Mouse (Mus musculus) neural tube, embryonic 11.5 days (tissue): ENCODE data around the gene Kdm2b. TPM values are rescaled to one million over a fixed set of nuclear protein-coding genes. Genes with fewer than 3 reads are reported as not detected.

Source experiments
- ATAC-seq: fragments of 200-750 bp; cut with Nextera tagmentation; 2 replicates; pipeline ENCODE4 v1.8.0; 2017; ENCODE audit warnings: moderate number of reproducible peaks, mild to moderate bottlenecking, moderate TSS enrichment, moderate library complexity; ENCODE audit not compliant: insufficient read depth, low FRiP score, low TSS enrichment
- DNase-seq: peaks from one replicate; pipeline ENCODE4 v3.0.0-alpha.2; 2015; ENCODE audit warnings: low spot score
- H3K27ac ChIP-seq: fragments of 300-500 bp; sonication (generic); 2 replicates; pipeline ENCODE4 v1.5.1; 2014; ENCODE audit warnings: low read depth, mild to moderate bottlenecking, low read length
- H3K27me3 ChIP-seq: fragments of 300-500 bp; sonication (generic); 2 replicates; pipeline ENCODE4 v1.6.1; 2014; ENCODE audit warnings: mild to moderate bottlenecking, low read length, mixed read lengths; ENCODE audit not compliant: control insufficient read depth, insufficient read depth
- H3K36me3 ChIP-seq: fragments of 300-500 bp; sonication (generic); 2 replicates; pipeline ENCODE4 v1.6.1; 2014; ENCODE audit warnings: mild to moderate bottlenecking, low read length, moderate library complexity, mixed read lengths; ENCODE audit not compliant: control insufficient read depth, insufficient read depth
- H3K4me1 ChIP-seq: fragments of 300-500 bp; sonication (generic); 2 replicates; pipeline ENCODE4 v1.6.1; 2014; ENCODE audit warnings: low read length, mixed read lengths; ENCODE audit not compliant: control insufficient read depth, insufficient read depth
- H3K4me2 ChIP-seq: fragments of 300-500 bp; sonication (generic); 2 replicates; pipeline ENCODE4 v1.6.1; 2014; ENCODE audit warnings: low read depth, mild to moderate bottlenecking, moderate library complexity
- H3K4me3 ChIP-seq: fragments of 300-500 bp; sonication (generic); 2 replicates; pipeline ENCODE4 v1.5.1; 2014; ENCODE audit warnings: low read depth, low read length
- H3K9ac ChIP-seq: fragments of 300-500 bp; sonication (generic); 2 replicates; pipeline ENCODE4 v1.6.1; 2014; ENCODE audit warnings: mild to moderate bottlenecking, low read length
- H3K9me3 ChIP-seq: fragments of 300-500 bp; sonication (generic); 2 replicates; pipeline ENCODE4 v1.6.1; 2016; ENCODE audit warnings: low read length; ENCODE audit not compliant: control insufficient read depth
- WGBS: fragments of 180-500 bp; shearing (Covaris S2); extraction: QIAGEN DNeasy Blood & Tissue Kit; methylation state at CpG from one replicate; pipeline ENCODE4 v1.1.7; 2014; 5-methylcytosine and 5-hydroxymethylcytosine counted together
- polyA plus RNA-seq: library from polyadenylated mRNA; unstranded; fragments of >200 nt; fragmentation: Nextera tagmentation; extraction: Ambion mirVana; gene quantifications from 2 replicates; pipeline ENCODE4 v1.2.1, GENCODE M21; 2014

Gene Kdm2b
- polyA plus RNA-seq, 1 experiment from 2014 or later: 70.3 TPM

- Histone ChIP-seq H3K4me3 (no peak overlapping the region), H3K27ac (no peak overlapping the region), H3K27me3 (no peaks in the 10 kb centered on the region), H3K9me3 (no peaks in the 10 kb centered on the region), H3K4me1 (peaks cover 3% of the 10 kb centered on the region; the same call in 1 of the 2 replicates), H3K4me2 (no peak overlapping the region), H3K9ac (no peak overlapping the region), H3K36me3 (no peaks in the 10 kb centered on the region)
- WGBS: 91% methylated on average over 4 of the region's 4 CpGs
- DNase-seq (no peak), ATAC-seq (no peak)
Observed at GRCm38 (mm10) chr5:122971438-122971837, 18.2 kb downstream of the Kdm2b start.

- no peak overlapping the region for H3K4me2 ChIP-seq
- no peak overlapping the region for H3K27ac ChIP-seq
- H3K4me1 ChIP-seq: peaks cover 3% of the 10 kb centered on the region; the same call in 1 of the 2 replicates
- H3K9ac ChIP-seq: no peak overlapping the region
- DNase-seq (no peak), ATAC-seq (no peak)
- 75% methylated on average over 5 of the region's 5 CpGs for WGBS
- no peaks in the 10 kb centered on the region for H3K36me3 ChIP-seq
- H3K27me3 ChIP-seq: no peaks in the 10 kb centered on the region
- H3K9me3 ChIP-seq: no peaks in the 10 kb centered on the region
- H3K4me3 ChIP-seq: no peak overlapping the region
Observed at GRCm38 (mm10) chr5:122970056-122970455, 19.6 kb downstream of the Kdm2b start.

DNA sequence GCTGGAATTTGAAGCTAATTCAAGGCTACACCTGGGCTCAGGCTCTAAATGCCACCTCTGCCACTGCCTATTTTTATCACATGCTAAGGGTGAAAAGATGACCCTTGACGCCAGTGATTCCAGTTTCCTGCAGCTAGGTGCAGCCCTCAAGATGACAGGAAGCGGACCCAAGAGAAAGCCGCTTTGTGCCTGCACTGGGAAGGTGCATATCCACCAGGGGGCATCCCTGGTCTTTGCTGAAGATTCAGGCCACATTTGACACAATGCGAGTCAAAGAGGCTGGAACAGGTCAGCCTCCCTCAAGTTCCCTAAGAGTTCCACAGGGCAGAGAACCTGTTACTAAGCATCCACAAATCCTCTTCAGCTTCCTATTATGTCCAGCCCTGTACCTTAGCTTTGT lies 21.3 kb downstream of the Kdm2b start:
- H3K4me1 ChIP-seq: peaks cover 3% of the 10 kb centered on the region; the same call in 1 of the 2 replicates
- H3K27me3 ChIP-seq: no peaks in the 10 kb centered on the region
- H3K9ac ChIP-seq: no peak overlapping the region
- H3K4me3 ChIP-seq: no peak overlapping the region
- ATAC-seq (no peak), DNase-seq (peak; percentile 81)
- 44% methylated on average over 4 of the region's 4 CpGs for WGBS
- H3K36me3 ChIP-seq: no peaks in the 10 kb centered on the region
- no peak overlapping the region for H3K4me2 ChIP-seq
- H3K27ac ChIP-seq: no peak overlapping the region
- H3K9me3 ChIP-seq: no peaks in the 10 kb centered on the region

DNA sequence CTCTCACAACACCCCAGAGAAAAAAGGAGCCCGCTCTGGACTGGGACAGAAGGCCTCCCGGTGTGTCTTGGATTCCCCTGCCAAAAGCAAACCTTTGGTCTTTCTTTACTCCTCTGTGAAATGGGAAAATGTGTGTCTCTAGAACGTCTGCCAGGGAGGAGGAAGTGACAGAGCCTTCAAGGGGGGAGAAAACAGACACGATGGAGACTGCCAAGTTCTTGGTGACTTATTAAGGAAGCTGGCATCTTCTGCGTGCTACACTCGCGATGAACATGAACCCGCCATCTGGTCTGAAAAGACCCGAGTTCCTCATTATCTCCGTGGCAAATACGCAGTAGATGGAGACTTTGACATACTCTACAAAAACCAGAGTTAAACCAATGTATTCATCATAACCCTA lies 24.2 kb downstream of the Kdm2b start:
- ATAC-seq (no peak), DNase-seq (no peak)
- H3K9me3 ChIP-seq: no peaks in the 10 kb centered on the region
- 91% methylated on average over 11 of the region's 11 CpGs for WGBS
- H3K9ac ChIP-seq: no peak overlapping the region
- H3K27me3 ChIP-seq: no peaks in the 10 kb centered on the region
- H3K4me2 ChIP-seq: no peak overlapping the region
- no peaks in the 10 kb centered on the region for H3K36me3 ChIP-seq
- no peak overlapping the region for H3K4me3 ChIP-seq
- H3K27ac ChIP-seq: no peak overlapping the region
- H3K4me1 ChIP-seq: peaks cover 3% of the 10 kb centered on the region; the same call in 1 of the 2 replicates

DNA sequence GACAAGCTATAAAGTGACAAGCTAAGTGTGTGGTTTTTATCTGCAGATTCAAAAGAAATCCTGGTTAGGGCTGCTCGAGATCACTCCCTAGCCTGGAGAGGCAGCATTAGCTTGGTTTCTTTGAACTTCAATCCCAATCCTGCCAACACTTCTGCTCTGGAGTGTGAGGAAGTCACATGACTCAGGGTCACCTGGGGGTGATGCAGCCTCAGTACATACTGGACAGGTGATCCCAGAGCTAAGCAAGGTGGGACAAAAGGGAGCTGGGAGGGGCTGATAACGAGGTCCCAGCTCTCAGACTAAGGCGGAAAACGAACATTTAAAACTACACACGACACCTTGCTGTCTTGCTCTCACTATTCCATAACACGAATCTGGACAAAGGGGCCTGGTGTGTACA lies 24.8 kb downstream of the Kdm2b start:
- no peaks in the 10 kb centered on the region for H3K36me3 ChIP-seq
- no peak overlapping the region for H3K27ac ChIP-seq
- H3K9me3 ChIP-seq: no peaks in the 10 kb centered on the region
- H3K4me2 ChIP-seq: no peak overlapping the region
- no peak for ATAC-seq
- no peak overlapping the region for H3K9ac ChIP-seq
- H3K4me3 ChIP-seq: no peak overlapping the region
- 89% methylated on average over 6 of the region's 6 CpGs for WGBS
- DNase-seq: no peak
- peaks cover 3% of the 10 kb centered on the region; the same call in 1 of the 2 replicates for H3K4me1 ChIP-seq
- no peaks in the 10 kb centered on the region for H3K27me3 ChIP-seq

- Histone ChIP-seq H3K9me3 (no peaks in the 10 kb centered on the region), H3K4me1 (no peaks in the 10 kb centered on the region), H3K27me3 (no peaks in the 10 kb centered on the region), H3K9ac (no peak overlapping the region), H3K36me3 (no peaks in the 10 kb centered on the region), H3K27ac (no peak overlapping the region), H3K4me3 (no peak overlapping the region), H3K4me2 (no peak overlapping the region)
- DNase-seq: no peak
- ATAC-seq: no peak
- WGBS: 52% methylated on average over 3 of the region's 3 CpGs
Observed at GRCm38 (mm10) chr5:122961905-122962304, 27.7 kb downstream of the Kdm2b start.

DNA sequence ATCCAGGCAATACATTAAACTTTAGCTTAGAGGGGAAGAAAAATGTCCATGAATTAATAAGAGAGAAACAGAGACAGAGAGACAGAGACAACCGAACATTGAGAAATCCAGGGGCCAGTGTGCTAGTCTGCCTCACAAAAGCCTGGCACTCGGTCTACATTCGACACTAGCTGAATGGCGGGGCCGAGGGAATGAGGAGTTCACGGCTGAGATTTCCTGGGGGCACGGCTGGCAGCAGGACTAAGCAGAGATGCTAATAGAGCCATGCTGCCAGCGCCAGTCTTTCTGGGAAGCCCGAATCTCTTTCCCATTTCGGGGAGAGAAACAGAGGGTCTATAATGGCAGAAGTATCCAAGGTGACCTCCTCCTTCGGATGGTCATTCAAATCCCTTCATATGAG lies 30.2 kb downstream of the Kdm2b start:
- DNase-seq (no peak), ATAC-seq (no peak)
- Histone ChIP-seq H3K9ac (no peak overlapping the region), H3K36me3 (no peaks in the 10 kb centered on the region), H3K27me3 (no peaks in the 10 kb centered on the region), H3K27ac (no peak overlapping the region), H3K4me3 (no peak overlapping the region), H3K4me1 (no peaks in the 10 kb centered on the region), H3K9me3 (no peaks in the 10 kb centered on the region), H3K4me2 (no peak overlapping the region)
- WGBS: 84% methylated on average over 11 of the region's 11 CpGs

GRCm38 (mm10) chr5:122956059-122956458 lies 33.6 kb downstream of the Kdm2b start:
- no peak for DNase-seq
- no peak overlapping the region for H3K4me3 ChIP-seq
- H3K9ac ChIP-seq: no peak overlapping the region
- no peak overlapping the region for H3K27ac ChIP-seq
- no peak overlapping the region for H3K4me2 ChIP-seq
- WGBS: 79% methylated on average over 3 of the region's 3 CpGs
- H3K4me1 ChIP-seq: peaks cover 13% of the 10 kb centered on the region
- ATAC-seq: no peak
- no peaks in the 10 kb centered on the region for H3K36me3 ChIP-seq
- H3K27me3 ChIP-seq: peaks cover 20% of the 10 kb centered on the region
- H3K9me3 ChIP-seq: no peaks in the 10 kb centered on the region

DNA sequence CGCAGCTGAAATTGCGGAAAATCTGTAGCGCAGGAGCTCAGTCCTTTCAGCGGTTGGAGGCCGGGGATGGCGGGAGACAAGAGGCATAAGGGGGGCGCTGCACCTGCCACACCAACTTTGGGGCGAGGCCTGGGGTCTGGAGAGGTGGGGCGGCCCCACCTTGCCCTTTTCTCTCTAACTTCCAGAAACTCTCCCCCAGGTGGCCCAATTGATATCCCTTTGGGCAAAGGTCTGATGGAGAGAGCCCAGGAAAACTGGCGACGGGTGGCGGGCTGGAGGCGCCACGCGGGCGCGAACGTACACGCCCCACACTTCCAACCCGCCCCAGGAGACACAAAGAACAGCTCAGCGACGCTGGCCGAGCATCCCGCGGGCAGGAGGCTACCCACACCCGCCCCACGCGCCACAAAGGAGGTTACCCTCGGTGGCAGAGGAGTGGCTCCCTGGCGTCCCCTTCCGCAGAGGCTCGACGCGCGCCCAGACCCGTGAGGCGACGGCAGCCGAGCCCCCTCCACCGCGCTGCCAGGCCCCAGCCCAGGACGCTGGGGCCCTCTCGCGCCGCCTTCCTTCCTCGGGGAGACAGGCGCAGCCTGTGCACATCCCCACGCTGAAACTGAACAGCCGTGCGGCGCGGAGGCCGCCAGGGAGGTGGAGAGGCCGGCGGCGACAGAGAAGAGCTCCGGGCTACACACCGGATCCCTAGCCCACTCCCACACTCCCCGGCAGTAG lies 37.5 kb downstream of the Kdm2b start:
- Histone ChIP-seq H3K4me2 (peak overlapping the region; percentile 71), H3K9me3 (no peaks in the 10 kb centered on the region), H3K36me3 (no peaks in the 10 kb centered on the region), H3K4me3 (peak overlapping the region; percentile 36), H3K27ac (no peak overlapping the region), H3K27me3 (peaks cover 20% of the 10 kb centered on the region), H3K9ac (peak overlapping the region; percentile 61), H3K4me1 (peaks cover 20% of the 10 kb centered on the region)
- DNase-seq (peak; percentile 43), ATAC-seq (no peak)
- WGBS: 3% methylated on average over 59 of the region's 59 CpGs
